Mouse (Mus musculus) cortical plate, adult 2 months (tissue): Measurements from ENCODE around the gene Gbp8. TPM values are rescaled to one million over a fixed set of nuclear protein-coding genes. Genes with fewer than 3 reads are reported as not detected.

Experiments
- H3K27ac ChIP-seq: fragments of 200-500 bp; 2 replicates; pipeline ENCODE4 v1.5.1; 2012; ENCODE audit warnings: low read length, control low read depth, inconsistent platforms; ENCODE audit not compliant: insufficient read depth
- H3K4me1 ChIP-seq: fragments of 200-500 bp; 2 replicates; pipeline ENCODE4 v1.6.1; 2011; ENCODE audit warnings: low read length; ENCODE audit not compliant: control insufficient read depth, insufficient read depth
- H3K4me3 ChIP-seq: fragments of 200-500 bp; 2 replicates; pipeline ENCODE4 v1.5.1; 2011; ENCODE audit warnings: mild to moderate bottlenecking, low read length, control low read depth; ENCODE audit not compliant: insufficient read depth
- CTCF ChIP-seq: fragments of 200-500 bp; IDR thresholded peaks from 2 replicates; pipeline ENCODE4 v1.5.1; 2011; ENCODE audit warnings: mild to moderate bottlenecking, control low read depth, low read length; ENCODE audit not compliant: insufficient read depth; ENCODE audit errors: extremely low read depth
- POLR2A ChIP-seq: fragments of 200-500 bp; IDR thresholded peaks from 2 replicates; pipeline ENCODE4 v1.6.1; 2011; ENCODE audit warnings: mild to moderate bottlenecking, low read length, control low read depth; ENCODE audit not compliant: insufficient read depth; ENCODE audit errors: extremely low read depth
- polyA plus RNA-seq: library from polyadenylated mRNA; depleted of rRNA; stranded (reverse); fragments of >200 nt; gene quantifications from 2 replicates; pipeline ENCODE4 v1.2.3, GENCODE M21; 2012; rRNA removed

The Gbp8 gene
- polyA plus RNA-seq, 1 experiment: 0.44 TPM

GRCm38 (mm10) chr5:104979040-104979513 lies 160.3 kb downstream of the Gbp8 start:
- Histone ChIP-seq H3K4me3 (no peak overlapping the region), H3K4me1 (no peaks in the 10 kb centered on the region), H3K27ac (no peak overlapping the region)

More at GRCm38 (mm10) chr5:104979040-104979513, 160.3 kb downstream of the Gbp8 start:
- no peak for TF ChIP-seq POLR2A
- no peak for TF ChIP-seq CTCF

Other genes starting within 250 kb of the Gbp8 start
- 0.30 and 0.31 TPM in 2 replicates for gene Abcg3, start 156.8 kb downstream of the Gbp8 start, polyA plus RNA-seq
- gene Gbp9, start within 50 bp of the Gbp8 start, polyA plus RNA-seq: 3.7 and 3.9 TPM in 2 replicates
- gene Gbp4, start within 50 bp of the Gbp8 start, polyA plus RNA-seq: 2.3 and 3.4 TPM in 2 replicates
- 0.06 and 0.42 TPM in 2 replicates for gene Gbp10, start 100.0 kb upstream of the Gbp8 start, polyA plus RNA-seq
- gene Gm43302, start 154.2 kb upstream of the Gbp8 start, polyA plus RNA-seq: 0.23 and 0.31 TPM in 2 replicates
- gene Gbp6, start 154.2 kb upstream of the Gbp8 start, polyA plus RNA-seq: 1.4 and 1.8 TPM in 2 replicates